Mouse (Mus musculus) retina, postnatal 7 days (tissue): ENCODE measurements around the gene Fdxr.

ENCODE experiments used
- DNase-seq: peaks from one replicate; pipeline ENCODE4 v3.0.0-alpha.2; 2012; ENCODE audit warnings: low read depth, low spot score

Fdxr gene

DNA sequence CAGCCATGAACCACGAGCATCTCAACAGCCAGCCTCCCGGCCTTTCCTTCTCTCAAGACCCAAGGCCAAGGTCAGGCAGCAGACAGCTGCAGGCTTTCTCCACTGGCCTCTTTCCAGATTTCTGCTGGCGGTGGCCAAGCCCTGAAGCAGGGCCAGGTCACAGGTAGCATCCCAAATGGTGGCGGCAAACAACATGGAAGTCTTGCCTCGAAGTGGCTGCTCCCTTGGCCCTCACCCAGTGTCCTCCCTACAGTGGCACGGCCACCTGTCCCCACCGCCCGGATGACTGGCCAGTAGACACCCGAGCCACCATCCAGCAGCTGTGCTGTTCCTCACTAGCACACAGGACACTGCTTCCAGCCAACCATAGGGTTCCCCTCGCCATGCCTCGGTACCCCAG is 35.4 kb downstream of the Fdxr start:
- DNase-seq: no peak

DNA sequence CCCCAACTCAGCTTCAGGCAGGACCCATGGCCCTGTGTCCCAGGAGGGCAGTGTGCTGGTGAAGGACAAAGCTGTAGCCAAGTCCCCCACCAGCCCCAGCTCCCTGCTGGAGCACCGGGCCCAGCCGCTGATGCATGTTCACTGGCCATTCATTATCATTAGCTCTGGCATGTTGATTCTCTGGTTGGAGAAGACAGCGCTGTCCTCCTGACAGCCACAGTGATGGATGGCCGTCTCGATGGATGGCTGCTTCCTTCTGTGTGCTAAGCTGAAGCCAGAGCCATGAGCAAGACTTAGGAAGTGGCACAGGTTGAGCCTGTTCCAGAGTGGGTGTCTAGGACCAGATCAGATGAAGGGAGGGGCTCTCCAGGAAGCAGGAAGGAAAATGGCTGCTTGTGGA is 40.3 kb downstream of the Fdxr start:
- no peak for DNase-seq

DNA sequence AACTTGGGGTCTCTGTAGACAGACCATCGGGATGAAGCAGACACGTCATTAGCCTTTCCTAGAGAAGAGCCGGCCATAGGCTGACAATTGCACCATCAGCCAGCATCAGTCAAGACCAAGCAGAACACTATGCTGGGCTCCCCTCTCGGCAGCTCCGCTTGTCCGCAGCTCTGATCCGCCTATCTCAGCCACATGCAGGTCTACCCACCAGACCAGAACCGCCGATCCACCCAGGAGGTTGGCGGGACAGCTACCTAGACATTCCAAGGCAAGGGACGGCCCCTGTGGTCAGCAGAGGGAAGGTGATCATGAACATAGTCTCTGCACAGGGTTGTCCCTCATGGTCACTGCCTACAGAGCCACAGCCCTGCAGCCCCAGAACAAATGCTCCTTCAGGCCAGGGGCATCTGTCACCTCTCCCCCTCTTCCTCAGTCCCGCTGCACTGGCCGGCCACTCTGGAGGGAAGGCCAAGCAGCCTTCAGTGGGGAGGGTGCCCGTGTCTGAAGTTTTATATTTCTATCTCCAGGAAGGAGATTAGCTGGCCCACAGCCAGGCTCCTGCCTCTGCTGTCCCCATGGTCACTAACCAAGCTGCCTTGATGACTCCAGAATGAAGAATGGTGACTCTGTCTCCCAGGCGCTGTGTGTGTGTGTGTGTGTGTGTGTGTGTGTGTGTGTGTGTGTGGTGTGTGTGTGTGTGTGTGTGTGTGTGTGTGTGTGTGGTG is 42.4 kb downstream of the Fdxr start:
- no peak for DNase-seq

DNA sequence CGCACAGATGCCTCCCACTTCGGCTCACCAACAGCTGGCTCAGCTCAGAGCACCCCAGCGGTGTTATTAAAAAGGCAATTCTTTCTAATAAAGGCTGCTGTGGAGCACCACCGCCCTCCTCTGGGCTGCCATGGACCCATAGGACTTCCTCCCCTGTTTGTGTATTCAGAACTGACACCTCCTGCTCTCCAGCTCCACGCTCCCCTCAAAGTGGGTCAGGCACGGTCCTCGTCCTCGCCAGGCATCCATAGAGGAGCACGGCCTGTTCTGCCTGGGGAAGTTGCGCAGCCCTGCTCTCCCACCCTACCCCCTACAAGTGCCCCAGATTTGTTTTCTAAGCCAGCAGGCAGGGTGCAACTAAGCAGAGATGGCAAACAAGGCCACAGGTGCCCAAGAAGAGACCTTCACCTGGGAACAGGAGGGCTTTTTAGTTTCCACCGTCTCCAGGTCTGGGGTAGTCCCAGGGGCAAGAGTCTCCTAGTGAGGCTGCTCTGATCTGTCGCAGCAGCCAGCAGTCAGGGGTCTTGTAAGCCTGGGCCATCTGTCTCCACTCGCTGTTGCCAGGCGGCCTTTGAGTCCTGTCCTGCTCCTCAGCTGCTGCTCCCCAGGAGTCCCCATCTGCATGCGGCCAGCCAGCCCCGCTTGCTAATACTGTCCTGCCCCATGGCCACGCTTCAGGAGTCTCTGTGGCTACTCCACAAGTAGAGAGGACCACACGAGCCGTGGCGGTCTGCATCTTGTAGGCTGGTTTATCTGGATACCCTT is 43.1 kb downstream of the Fdxr start:
- no peak for DNase-seq

DNA sequence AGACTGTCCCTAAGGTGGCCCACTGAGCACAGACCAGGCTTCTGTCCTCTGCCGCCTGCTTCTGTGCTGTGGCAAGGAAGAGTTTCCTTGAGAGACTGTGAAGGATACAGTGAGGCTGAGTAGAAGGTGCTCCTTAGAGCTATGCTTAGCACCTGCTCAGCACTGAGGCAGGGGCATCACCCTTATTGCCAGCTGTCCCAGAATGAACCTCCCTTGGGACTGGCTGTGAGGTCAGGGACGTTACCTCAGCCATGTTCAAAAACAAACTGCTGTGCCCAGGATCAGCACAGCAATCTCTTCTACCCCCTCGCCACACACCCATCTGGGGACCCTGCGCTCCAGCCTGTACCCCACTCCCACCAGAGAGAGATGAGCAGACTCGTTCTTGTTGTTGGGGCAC is 44.0 kb downstream of the Fdxr start:
- no peak for DNase-seq

DNA sequence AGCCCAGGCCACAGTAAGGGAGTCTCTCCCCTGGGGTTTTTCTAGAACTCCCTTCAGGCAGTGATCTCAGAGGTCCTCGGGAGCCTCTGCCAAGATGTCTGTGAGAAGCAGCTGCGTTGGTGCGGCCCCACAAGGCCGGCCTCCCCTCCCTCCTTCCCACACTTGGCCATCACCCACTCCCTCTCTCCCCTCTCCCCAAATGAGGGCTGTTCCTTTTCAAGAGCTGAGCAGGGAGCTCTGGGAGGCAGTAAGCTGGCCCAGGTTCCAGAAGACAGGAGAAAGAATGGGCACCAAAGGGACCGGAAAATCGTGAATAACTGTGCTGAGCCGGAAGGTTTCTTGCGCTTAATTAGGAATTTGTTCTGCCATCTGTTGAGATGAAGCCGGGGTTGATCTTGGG is 44.9 kb downstream of the Fdxr start:
- DNase-seq: no peak

DNA sequence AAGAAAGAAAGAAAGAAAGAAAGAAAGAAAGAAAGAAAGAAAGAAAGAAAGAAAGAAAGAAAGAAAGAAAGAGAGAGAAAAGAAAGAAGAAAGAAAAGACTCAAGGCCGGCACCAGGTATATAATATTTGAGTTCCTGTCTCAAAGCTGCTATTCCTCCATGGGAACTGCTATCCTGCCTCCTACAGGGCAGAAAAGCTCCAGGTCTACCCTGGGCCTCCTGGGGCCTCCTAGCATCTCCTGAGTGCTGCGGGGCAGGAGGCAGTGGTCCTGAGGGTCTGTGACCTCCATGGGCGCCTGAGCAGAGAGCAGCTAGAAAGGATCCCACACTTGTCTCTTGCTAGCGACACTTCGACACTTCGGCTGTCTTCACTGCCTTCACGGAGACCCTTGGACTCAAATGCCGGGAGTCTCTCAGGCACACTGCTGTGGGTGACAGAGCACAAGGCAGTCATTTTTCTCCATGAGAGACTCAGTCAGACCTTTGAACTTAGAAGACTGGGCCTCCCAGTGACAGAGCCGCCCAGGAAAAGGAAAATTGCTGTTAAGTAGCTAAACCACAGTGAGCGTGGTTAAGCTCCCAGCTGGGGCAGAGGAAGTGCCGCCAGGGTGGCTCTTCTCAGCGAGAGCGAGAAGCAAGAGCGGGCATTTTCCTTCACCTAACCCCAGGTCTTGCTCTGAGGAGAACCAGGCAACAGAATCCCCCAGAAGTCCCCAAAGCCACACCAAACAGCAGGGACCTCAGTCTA is 45.5 kb downstream of the Fdxr start:
- DNase-seq: no peak

DNA sequence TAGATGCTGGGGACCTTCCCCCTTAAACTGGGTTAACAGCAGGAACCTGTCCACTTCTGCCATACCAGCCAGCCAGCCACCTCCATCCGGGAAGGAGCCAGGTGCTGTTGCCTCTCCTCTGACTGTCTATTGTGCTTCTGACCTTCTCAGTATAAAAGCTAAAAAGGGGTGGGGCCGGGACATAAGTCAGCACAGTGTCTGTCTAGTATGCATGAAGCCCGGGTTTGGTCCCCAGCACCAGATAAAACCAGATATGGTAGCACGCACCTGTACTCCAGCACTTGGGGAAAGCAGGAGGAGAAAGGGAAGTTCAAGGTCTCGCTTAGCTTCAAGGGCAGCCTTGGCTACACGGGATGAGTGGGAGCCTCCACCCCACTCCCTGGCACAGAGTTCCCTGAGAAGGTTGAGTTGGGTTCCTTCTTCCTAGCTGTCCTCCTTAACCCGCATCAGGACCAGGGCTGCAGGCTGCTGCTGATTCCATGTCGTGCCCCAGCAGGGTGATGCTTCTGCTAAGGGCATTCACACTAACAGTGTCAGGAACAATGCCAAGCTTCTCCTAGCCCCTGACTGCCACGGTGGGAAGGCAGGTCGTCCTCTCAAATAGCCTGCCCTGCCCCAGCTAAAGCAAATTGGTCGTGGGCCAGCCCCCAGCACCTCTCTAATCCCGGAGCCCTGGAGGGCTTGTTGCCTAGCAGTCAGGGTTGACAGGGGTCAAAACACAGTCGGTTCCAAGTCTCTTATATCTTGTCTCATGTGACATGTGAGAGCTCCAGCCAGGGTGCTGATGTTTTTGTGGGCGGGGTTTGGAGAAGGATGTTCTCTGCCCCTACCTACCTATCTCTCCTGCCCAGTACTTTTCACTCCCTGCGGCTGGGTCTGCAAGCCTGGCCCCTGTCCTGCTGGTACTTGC is 47.6 kb downstream of the Fdxr start:
- DNase-seq: no peak

DNA sequence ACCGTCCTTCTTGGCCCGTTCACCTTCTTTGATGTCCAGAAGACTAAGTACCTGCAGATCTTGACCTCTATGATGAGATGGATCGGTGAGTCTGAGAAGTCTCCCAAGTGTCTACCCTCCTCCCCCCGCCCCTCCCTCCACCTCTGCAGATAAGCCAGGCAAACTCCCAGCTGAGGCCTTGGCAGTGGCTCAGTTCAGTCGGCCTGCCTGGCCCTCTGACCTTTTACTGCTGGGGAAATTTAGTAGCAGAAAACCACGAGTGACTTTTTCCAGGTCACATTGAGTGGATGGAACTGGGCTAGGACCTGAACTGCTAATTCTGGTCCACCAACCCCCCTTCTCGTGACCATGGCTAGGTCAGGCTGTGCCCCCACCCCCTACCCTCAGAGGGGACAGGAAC is 48.4 kb downstream of the Fdxr start:
- DNase-seq: no peak

DNA sequence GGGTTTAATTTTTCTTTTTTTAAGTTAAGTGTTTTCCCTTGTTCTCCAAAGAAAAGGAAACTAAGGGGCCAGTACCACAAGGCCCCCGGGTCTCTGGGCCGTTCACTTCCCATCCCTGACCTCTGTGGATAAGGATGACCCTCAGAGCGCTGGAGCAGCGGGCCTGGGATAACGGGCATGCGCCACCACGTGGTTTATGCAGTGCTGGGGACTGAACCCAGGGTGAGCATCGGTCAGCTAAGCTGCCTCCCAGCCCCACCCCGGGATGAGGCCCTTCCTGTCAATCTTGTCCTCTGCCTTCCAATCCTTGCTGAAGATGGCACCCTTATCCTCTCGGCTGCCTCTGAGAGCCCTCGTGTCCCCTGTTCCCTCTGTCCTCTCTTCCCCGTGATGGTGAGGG is 49.2 kb downstream of the Fdxr start:
- DNase-seq: no peak

DNA sequence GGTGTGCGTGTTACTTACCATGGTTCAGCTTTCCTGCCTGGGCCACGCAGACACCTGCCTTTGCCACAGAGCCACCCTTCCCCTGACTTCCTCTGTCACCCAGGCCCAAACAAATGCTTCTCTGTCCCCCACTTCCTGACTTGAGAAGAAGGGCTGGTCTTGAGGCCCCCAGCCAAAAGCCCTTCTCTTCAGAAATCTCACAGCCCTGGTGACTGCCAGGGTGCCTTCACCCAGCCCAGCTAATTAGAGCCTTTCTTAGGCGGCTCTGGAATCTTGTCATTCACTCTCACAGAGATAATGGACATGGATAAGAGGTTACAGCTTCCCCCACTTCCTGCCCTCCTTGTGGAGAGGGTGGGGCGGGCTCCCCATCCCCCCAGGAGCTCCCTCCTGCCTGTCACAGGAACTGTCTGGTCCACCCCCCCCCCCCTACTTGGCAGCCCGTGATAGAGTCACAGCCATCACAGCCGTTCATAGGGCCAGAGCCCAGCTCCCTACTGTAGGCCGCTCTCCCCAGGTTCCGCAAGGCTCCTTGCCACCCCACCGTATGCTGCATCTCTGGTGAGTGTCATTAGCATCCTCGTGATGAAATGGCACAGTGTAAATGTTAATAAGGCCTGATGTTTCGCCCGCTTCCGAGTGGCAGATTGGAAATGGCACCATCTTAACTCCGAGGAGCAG is 49.9 kb downstream of the Fdxr start:
- no peak for DNase-seq

DNA sequence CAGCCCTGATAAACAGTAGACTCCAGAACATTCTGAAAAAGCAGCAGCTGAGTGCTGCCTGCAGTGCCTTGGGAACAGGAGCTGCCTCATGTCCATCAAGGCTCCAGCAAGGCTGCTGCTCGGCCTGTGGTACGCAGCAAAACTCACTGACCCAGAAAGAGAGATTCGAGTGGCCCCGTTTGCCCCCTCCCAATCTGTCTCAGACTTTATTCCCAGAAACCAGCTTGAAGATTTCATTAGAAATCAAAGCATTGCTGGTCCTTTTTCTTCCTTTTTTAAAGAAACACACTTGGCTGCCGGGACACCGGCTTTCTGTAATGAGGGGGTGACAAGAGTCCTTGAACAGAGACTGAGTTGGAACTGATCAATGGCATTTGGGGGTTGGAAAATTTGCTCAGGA is 51.5 kb downstream of the Fdxr start:
- DNase-seq: no peak

DNA sequence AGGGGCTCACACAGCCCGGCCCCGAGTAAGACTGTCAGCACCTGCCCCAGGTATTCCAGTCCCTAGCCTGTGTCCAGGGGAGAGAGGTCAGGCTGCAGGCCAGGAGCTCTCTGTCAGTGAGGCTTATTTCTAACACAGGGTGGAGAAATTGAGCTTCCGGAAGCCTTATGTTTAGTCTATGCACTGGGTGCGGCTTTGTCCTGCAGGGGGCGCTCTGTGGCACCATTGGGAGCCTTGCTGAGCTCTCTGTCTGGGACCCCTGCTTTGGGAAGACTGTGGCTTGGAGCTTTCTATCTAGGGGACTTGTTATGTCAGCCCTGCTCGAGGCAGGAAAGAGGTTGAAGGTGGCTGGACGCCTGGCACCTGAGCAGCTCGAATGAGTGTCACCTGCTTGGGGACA is 52.0 kb downstream of the Fdxr start:
- DNase-seq: peak; percentile 58

DNA sequence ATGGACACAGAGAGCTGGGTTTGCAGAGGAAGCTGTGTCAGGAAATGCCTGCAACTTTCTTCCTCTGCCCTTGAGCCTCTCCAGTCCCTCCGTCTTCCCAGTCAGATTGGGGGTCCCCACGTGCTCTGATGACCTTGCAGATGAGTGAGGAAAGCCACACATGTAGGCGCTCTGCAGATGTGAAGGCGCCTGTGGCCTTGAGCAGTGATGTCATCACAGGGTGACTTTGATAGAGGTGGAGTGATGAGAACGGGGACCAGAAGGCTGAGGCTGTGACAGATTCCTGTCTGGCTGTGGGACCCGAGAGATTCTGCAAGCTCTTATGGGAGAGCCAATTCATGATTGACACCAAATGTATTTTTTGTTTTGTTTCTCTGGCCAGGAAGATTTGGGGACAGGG is 53.0 kb downstream of the Fdxr start:
- DNase-seq: no peak

DNA sequence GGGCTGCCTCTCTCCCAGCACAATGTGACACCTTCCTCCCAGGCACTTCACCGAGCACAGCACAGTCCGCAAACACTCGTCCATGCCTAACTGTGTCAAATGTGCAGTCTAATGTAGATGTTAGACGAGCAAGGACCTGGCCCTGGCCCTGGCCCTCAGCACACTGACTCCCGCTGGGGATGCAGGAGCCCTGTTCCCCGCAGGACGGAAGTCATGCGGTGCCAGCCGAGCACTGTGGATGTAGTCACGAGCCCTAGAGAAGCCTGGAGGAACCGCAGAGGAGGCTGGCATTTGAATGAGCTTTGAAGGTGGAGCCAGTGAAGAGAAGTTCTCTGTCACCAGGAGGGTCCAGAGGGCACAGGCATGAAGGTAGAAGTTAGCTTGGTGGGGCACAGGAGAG is 53.4 kb downstream of the Fdxr start:
- no peak for DNase-seq

DNA sequence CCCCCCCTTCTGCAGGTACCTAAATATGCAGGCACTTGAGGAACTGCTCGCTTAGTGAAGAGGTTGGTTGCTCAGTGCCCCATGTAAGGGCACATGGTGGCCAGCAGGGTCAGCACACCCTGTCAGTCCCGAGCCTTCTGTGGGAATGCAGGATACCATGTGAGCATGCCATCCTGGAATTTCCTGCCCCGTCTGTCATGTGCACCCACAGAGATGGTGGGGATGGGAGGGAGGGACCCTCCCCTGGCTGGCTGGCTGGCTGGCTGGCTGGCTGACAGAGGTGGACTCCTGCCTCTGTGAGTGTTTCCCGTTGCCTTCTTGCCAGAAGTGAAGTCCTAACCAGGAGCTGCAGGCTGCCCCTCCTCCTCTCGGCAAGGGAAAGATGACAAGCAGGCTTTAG is 54.3 kb downstream of the Fdxr start:
- no peak for DNase-seq

DNA sequence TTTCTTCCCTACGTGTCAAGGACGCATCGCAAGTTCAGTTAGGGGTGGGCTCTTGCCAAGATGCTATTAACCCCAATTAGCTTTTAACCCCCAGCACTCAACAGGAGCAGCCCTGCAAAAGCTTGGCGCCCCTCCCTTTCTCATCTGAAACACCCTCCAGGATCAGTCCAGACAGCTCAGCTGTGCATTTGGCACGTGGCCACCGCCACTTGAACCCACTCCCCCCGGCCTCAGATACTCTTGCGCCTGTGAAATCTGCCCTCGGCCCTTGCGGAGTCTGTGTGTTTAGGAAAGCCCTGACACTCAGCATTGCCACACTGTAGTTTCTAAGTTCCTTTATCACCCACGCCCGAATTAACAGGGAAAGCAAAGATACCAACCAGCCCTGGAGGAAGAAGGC is 54.8 kb downstream of the Fdxr start:
- no peak for DNase-seq

DNA sequence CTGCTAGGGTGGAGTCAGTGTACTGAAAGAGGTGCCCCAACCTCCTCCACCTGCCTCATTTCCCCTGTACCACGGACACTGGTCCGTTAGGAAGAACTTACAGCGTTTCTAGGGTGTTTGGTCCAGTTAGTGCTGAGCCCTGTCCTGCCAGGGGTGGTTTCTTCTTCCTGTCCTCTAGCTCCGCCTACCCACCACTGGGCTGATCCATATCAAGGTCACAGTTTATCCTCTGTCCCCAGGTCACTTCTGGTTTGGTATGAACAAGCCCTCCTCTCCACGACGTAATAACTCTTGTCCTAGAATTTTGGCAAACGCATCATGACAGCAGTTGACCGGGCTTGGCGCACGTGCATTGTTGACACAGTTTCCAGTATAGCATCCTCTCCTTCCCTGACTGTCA is 57.2 kb downstream of the Fdxr start:
- DNase-seq: no peak

DNA sequence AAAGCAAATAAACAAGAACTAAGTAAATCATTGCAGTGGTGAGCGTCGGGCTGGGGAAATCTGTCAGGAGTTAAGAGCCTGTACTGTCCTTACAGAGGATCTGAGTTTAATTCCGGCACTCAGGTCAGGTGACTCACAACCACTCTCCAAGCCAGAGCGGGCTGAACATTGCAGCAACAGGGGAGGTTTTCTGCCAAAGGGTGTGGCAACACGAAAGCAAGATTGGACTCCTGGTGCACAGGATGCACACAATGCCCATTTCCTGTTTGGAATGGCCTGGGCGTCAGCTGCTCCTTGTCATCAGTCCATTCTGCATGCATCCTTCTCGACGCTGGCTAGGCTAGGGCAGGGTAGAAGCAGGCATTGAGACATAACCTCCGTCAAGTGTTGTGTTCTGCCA is 57.6 kb downstream of the Fdxr start:
- no peak for DNase-seq
